Mouse (Mus musculus): ENCODE data around the gene Pi4ka. TPM values are rescaled to one million over a fixed set of nuclear protein-coding genes. Genes with fewer than 3 reads are reported as not detected.
A peak's percentile ranks its signal among the peaks of the same experiment; 100 is the strongest.

Gene Pi4ka
- polyA plus RNA-seq, 1 experiment from 2014 or later, result 7.3 TPM

- Histone ChIP-seq H3K27me3 (ENCODE audit: insufficient read depth, low read length) (no peaks in the 10 kb centered on the region), H3K4me2 (ENCODE audit: low read depth, low read length) (peak overlapping the region; percentile 41; the same call in 1 of the 2 replicates), H3K4me3 (ENCODE audit: low read depth, low read length) (no peak overlapping the region), H3K9me3 (ENCODE audit: low read length) (no peaks in the 10 kb centered on the region), H3K27ac (ENCODE audit: low read depth) (0 out of 2 replicates have a peak overlapping the region, but pooled peaks have one; percentile 16), H3K36me3 (replicated peaks; ENCODE audit: insufficient read depth, low read length) (0 out of 2 replicates have a peak, but pooled peaks cover 2% of the 10 kb centered on the region), H3K9ac (replicated peaks) (no peak overlapping the region), H3K4me1 (ENCODE audit: insufficient read depth) (peaks cover 52% of the 10 kb centered on the region)
- 42% methylated on average over 3 of the region's 3 CpGs for WGBS (ENCODE audit: insufficient replicate concordance)
- no peak for TF ChIP-seq EP300 (IDR thresholded peaks at IDR 0.05; ENCODE audit: low read depth)
- TF ChIP-seq CTCF (IDR thresholded peaks at IDR 0.05; ENCODE audit: low read depth), result no peak
- ATAC-seq, result peak; percentile 57
- DNase-seq, result peak; percentile 87
These were observed 154.6 kb downstream of the Pi4ka start for GRCm38 (mm10) chr16:17251539-17251938.

- peak overlapping the region; percentile 22; the same call in 1 of the 2 replicates for H3K4me2 ChIP-seq (ENCODE audit: low read depth, low read length)
- ATAC-seq, result peak; percentile 32; the same call in 1 of the 2 replicates
These were observed 157.0 kb downstream of the Pi4ka start for GRCm38 (mm10) chr16:17249135-17249534.

GRCm38 (mm10) chr16:17247727-17248126, 158.4 kb downstream of the Pi4ka start:
- peak; percentile 51 for DNase-seq
- no peak for ATAC-seq
- TF ChIP-seq CTCF (IDR thresholded peaks at IDR 0.05; ENCODE audit: low read depth) (no peak), EP300 (IDR thresholded peaks at IDR 0.05; ENCODE audit: low read depth) (no peak)

More at GRCm38 (mm10) chr16:17249135-17249534, 157.0 kb downstream of the Pi4ka start:
- DNase-seq, result peak; percentile 20
- Histone ChIP-seq H3K4me1 (ENCODE audit: insufficient read depth) (peaks cover 49% of the 10 kb centered on the region), H3K9me3 (ENCODE audit: low read length) (no peaks in the 10 kb centered on the region), H3K36me3 (replicated peaks; ENCODE audit: insufficient read depth, low read length) (no peaks in the 10 kb centered on the region), H3K9ac (replicated peaks) (no peak overlapping the region), H3K27me3 (ENCODE audit: insufficient read depth, low read length) (no peaks in the 10 kb centered on the region), H3K27ac (ENCODE audit: low read depth) (no peak overlapping the region), H3K4me3 (ENCODE audit: low read depth, low read length) (no peak overlapping the region)
- WGBS (ENCODE audit: insufficient replicate concordance), result 21% methylated on average over 6 of the region's 6 CpGs
- TF ChIP-seq EP300 (IDR thresholded peaks at IDR 0.05; ENCODE audit: low read depth), result peak; percentile 16; the same call in 1 of the 2 replicates
- TF ChIP-seq CTCF (IDR thresholded peaks at IDR 0.05; ENCODE audit: low read depth), result no peak

GRCm38 (mm10) chr16:17244996-17245395, 161.1 kb downstream of the Pi4ka start:
- Histone ChIP-seq H3K36me3 (replicated peaks; ENCODE audit: insufficient read depth, low read length) (no peaks in the 10 kb centered on the region), H3K4me1 (ENCODE audit: insufficient read depth) (peaks cover 28% of the 10 kb centered on the region), H3K9me3 (ENCODE audit: low read length) (no peaks in the 10 kb centered on the region), H3K4me2 (ENCODE audit: low read depth, low read length) (no peak overlapping the region), H3K9ac (replicated peaks) (no peak overlapping the region), H3K4me3 (ENCODE audit: low read depth, low read length) (no peak overlapping the region), H3K27me3 (ENCODE audit: insufficient read depth, low read length) (no peaks in the 10 kb centered on the region), H3K27ac (ENCODE audit: low read depth) (no peak overlapping the region)
- 72% methylated on average over 1 of the region's 1 CpGs for WGBS (ENCODE audit: insufficient replicate concordance)
- no peak for ATAC-seq
- no peak for DNase-seq
- TF ChIP-seq CTCF (IDR thresholded peaks at IDR 0.05; ENCODE audit: low read depth) (no peak), EP300 (IDR thresholded peaks at IDR 0.05; ENCODE audit: low read depth) (no peak)

More at GRCm38 (mm10) chr16:17247727-17248126, 158.4 kb downstream of the Pi4ka start:
- Histone ChIP-seq H3K36me3 (replicated peaks; ENCODE audit: insufficient read depth, low read length) (no peaks in the 10 kb centered on the region), H3K4me1 (ENCODE audit: insufficient read depth) (peaks cover 40% of the 10 kb centered on the region), H3K27ac (ENCODE audit: low read depth) (no peak overlapping the region), H3K4me3 (ENCODE audit: low read depth, low read length) (no peak overlapping the region), H3K27me3 (ENCODE audit: insufficient read depth, low read length) (no peaks in the 10 kb centered on the region), H3K9ac (replicated peaks) (no peak overlapping the region), H3K9me3 (ENCODE audit: low read length) (no peaks in the 10 kb centered on the region), H3K4me2 (ENCODE audit: low read depth, low read length) (no peak overlapping the region)
- WGBS (ENCODE audit: insufficient replicate concordance), result 53% methylated on average over 4 of the region's 4 CpGs

DNA sequence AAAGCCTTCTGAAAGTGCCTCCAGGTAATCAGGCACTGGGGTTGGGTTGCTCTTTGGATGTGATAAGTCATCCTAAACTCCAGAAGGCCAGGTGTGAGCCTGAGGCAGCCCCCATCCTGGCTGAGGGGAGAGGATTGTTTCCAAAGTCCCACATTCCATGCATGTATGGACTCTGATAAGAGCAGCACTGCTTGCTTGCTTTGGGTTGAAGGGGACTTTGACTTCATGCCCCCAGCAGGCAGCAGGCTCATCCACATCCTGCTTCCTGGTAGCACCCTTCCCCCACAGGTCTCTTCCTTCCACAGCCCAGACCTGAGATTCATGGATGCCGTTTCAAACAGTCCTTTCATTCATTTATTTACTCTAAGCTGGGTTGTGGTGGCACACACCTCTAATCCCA, 162.4 kb downstream of the Pi4ka start:
- Histone ChIP-seq H3K9me3 (ENCODE audit: low read length) (no peaks in the 10 kb centered on the region), H3K36me3 (replicated peaks; ENCODE audit: insufficient read depth, low read length) (no peaks in the 10 kb centered on the region), H3K4me1 (ENCODE audit: insufficient read depth) (peaks cover 32% of the 10 kb centered on the region), H3K27ac (ENCODE audit: low read depth) (peak overlapping the region; percentile 5; the same call in 1 of the 2 replicates), H3K9ac (replicated peaks) (no peak overlapping the region), H3K27me3 (ENCODE audit: insufficient read depth, low read length) (no peaks in the 10 kb centered on the region), H3K4me2 (ENCODE audit: low read depth, low read length) (no peak overlapping the region), H3K4me3 (ENCODE audit: low read depth, low read length) (no peak overlapping the region)
- TF ChIP-seq EP300 (IDR thresholded peaks at IDR 0.05; ENCODE audit: low read depth) (no peak), CTCF (IDR thresholded peaks at IDR 0.05; ENCODE audit: low read depth) (no peak)
- WGBS (ENCODE audit: insufficient replicate concordance), result 26% methylated on average over 1 of the region's 1 CpGs
- ATAC-seq (peak; percentile 65), DNase-seq (no peak)

GRCm38 (mm10) chr16:17239409-17239808, 166.7 kb downstream of the Pi4ka start:
- Histone ChIP-seq H3K4me2 (ENCODE audit: low read depth, low read length) (no peak overlapping the region), H3K4me1 (ENCODE audit: insufficient read depth) (peaks cover 56% of the 10 kb centered on the region), H3K27ac (ENCODE audit: low read depth) (no peak overlapping the region), H3K27me3 (ENCODE audit: insufficient read depth, low read length) (no peaks in the 10 kb centered on the region), H3K4me3 (ENCODE audit: low read depth, low read length) (no peak overlapping the region), H3K9me3 (ENCODE audit: low read length) (no peaks in the 10 kb centered on the region), H3K36me3 (replicated peaks; ENCODE audit: insufficient read depth, low read length) (no peaks in the 10 kb centered on the region), H3K9ac (replicated peaks) (no peak overlapping the region)
- 85% methylated on average over 2 of the region's 2 CpGs for WGBS (ENCODE audit: insufficient replicate concordance)
- DNase-seq (no peak), ATAC-seq (no peak)
- TF ChIP-seq EP300 (IDR thresholded peaks at IDR 0.05; ENCODE audit: low read depth), result no peak
- TF ChIP-seq CTCF (IDR thresholded peaks at IDR 0.05; ENCODE audit: low read depth), result no peak

Measured in liver, postnatal 0 days (tissue).